Mouse (Mus musculus): ENCODE data around the gene Tmem265. TPM values are rescaled to one million over a fixed set of nuclear protein-coding genes. Genes with fewer than 3 reads are reported as not detected.

Gene Tmem265
- polyA plus RNA-seq (2012; rRNA removed), result 0.14 TPM in 1 of 2 replicates, not detected in the other

DNA sequence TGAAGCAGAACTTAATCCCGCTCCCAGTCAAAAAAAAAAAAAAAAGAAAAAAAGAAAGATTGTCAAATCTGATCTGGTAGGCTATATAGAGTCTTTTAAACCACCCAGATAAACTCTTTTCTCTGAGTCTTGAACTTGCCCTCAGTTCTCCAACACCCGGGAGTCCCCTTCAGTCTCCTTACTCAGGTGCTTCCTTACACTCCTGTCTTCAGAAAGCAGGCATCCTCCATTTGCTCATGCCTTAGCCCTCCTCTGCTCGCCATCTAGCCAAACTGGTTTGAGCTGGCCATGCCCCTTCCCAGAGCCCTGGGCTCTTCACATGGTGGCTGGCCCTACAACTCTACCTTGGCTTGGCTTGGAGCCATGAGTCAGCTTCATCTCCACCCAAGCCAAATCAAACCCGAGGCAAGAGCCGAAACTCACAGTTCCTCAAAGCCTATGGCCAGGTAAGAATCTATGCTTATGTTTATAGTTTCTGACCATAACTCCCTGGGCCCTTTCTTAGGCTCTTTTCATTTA lies at the start of gene Tmem265:
Gene Tmem265 (plus strand): TSS at position 51 of the 519 bp plus-strand sequence.

DNA sequence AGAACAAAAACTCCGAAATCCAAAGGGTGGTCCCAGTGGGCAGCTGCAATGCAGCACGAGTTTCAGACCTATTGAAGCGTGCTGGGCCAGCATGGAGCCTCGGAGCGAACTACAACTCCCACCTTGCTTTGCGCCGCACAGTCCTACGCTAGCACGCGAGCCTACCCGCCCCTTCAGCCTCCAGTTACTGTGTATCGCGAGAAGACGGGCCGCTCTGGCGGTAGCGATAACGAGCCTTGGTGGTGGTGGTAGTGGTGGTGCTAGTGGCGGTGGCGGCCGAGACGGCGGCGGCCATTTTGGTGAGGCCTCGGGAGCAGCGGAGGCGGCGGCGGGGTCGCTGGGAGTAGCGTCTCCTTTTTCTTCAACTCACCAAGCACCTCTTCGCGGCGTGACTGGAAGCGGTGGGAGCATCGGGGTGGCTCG lies 49.4 kb upstream of the Tmem265 start, which contains the start of gene Srcap:
Gene Srcap (plus strand): TSS at position 176 of the 423 bp plus-strand sequence.

DNA sequence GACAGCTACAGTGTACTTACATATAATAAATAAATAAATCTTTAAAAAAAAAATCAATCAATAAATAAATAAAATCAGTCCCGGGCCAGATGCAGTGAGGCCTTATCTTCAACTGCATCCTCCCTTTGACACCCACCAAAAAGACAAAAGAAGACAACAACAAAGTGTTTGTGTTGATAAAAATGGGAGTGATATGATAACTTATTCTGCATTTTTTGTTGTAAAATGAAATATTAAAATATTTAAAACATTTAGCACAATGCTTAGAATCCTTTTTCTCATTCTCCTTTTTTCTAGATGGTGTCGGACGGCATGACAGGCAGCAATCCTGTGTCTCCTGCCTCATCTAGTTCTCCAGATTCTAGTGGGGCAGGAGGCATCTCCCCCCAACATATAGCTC lies 41.9 kb upstream of the Tmem265 start, which contains the start of gene Gm42715:
Gene Gm42715 (plus strand): TSS at position 301 of the 400 bp plus-strand sequence.

DNA sequence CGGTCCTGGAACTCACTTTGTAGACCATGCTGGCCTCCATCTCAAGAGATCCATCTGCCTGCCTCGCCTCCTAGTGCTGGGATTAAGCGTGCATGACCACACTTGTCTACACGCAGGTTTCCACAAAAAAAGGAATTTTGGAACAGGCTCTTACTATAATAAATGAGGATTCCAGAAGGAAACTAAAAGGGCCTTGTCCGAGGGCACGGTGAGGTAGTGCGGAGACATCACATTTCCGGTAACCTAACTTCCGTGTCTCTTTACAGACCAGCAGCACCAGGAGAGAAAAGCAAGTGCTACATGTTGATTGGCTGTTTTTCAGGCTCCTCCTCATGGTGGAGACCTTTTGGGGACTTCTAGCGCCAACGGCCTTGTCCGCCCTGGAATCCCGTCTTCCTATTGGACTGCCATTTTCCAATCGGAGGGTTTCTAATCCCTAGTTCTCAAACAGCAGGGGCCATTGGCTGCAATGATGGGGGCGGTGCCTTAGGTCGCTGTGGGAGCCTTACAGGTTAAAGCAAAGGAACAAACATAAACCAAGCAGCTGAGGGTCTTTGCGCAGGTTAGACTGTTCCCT lies 11.8 kb downstream of the Tmem265 start, which contains the start of gene Phkg2:
Gene Phkg2 (plus strand): TSS at position 446 of the 577 bp plus-strand sequence.

DNA sequence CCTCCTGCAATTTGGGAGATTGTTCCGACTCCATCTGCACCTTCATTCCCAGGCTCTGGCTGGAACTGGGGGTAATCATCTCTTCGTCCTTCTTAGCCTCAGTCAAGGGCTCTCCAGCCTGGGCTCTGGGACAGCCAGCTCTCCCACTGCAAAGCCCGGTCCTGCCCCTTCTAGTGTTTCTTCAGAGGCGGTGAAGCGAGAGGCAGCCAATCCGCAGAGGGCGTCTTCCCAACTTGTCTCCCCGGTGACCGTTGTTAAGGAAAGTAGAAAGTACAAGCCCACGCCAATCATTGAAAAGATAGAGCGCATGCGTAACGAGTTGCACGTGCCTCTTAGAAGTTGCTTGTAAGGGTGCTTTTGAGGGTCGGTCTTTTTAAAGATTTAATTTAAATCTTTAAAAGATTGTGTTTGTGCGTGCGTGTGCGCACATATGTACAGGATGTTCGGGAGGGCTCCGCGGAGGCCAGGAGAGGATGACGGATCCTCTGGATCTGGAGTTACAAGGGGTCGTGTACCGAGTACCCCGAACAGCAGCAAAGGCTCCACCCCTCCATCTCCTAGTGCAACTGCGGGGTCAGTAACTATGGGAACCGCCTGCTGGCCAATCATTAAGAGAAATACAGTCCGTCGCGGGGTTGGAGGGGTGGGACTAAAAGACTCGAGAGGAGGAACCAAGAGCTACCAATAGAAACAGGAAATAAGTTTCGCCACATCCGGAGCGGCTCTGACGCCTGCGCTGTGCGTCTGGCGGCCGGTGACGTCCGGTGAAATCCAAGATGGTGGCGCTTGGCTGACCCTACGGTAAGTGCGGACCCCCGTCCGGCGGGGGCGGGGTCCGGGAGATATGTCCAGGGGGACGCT lies 27.1 kb downstream of the Tmem265 start, which contains the start of the genes Ccdc189 and Rnf40:
Gene Ccdc189 (minus strand): TSS at position 585 of the 861 bp plus-strand sequence.
Gene Rnf40 (plus strand): TSS at position 757 of the 861 bp plus-strand sequence.

DNA sequence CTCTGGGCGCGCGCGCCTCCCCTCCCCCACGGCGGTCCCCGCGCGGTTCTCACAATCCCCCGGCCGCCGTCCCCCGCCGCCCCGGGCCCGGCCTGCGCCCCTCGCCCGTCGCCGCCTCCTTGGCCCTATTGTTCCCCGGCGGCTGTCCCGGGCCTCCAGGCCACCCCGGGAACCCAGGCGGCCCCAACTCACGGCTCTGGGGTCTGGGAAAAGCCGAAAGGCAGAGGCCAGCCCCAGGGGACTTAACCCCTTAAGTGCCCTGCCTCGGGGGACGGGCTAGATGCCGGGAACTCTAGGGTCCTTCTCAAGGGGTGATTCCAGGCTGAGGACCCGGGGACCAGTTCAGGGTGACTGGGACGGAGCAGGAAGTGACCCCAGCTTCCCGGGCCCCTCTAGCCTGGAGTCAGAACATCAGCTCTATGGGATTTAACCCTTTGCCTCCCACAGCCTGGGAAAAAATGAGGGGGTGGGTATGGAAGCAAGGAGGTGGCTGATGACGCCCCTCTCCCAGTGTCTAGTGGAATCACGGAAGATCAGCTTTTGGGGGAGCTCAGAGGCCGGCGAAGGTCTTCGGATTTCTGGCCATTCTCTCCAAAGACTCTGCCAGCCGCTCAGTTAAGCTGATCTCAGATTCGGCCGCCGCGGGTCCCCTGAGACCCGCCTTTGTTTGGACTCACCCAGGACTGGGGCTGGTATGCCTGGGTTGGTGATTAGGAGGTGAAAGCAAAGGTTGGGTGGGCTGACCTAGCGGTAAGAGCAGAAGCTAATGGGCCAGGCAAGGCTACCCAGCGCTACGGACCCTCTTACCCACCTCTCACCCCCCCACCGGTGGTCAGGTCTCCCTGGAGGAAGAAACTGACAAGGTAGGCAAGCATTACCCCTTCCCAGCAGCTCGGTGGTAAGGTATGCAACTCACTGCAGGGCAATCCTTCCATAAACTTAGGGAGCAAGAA lies 54.0 kb downstream of the Tmem265 start, which contains the start of gene Zfp629:
Gene Zfp629 (minus strand): TSS at position 907 of the 953 bp plus-strand sequence.

Other genes with a start within 250 kb of the Tmem265 start
- 33.5 and 37.3 TPM in 2 replicates for gene Zfp768, start 215.8 kb upstream of the Tmem265 start, polyA plus RNA-seq (2012; rRNA removed)
- 7.2 and 7.9 TPM in 2 replicates for gene Zfp747, start 185.3 kb upstream of the Tmem265 start, polyA plus RNA-seq (2012; rRNA removed)
- gene 9130019O22Rik, start 174.2 kb upstream of the Tmem265 start, polyA plus RNA-seq (2012; rRNA removed), result 2.7 and 3.5 TPM in 2 replicates
- 5.4 and 7.4 TPM in 2 replicates for gene E430018J23Rik, start 167.8 kb upstream of the Tmem265 start, polyA plus RNA-seq (2012; rRNA removed)
- 4.3 and 5.6 TPM in 2 replicates for gene Zfp764, start 154.6 kb upstream of the Tmem265 start, polyA plus RNA-seq (2012; rRNA removed)
- gene Zfp688, start 139.3 kb upstream of the Tmem265 start, polyA plus RNA-seq (2012; rRNA removed), result 18.0 and 18.7 TPM in 2 replicates
- gene Zfp689, start 112.2 kb upstream of the Tmem265 start, polyA plus RNA-seq (2012; rRNA removed), result 10.8 and 12.9 TPM in 2 replicates
- gene Prr14, start 101.8 kb upstream of the Tmem265 start, polyA plus RNA-seq (2012; rRNA removed), result 68.6 and 71.9 TPM in 2 replicates
- 31.3 and 33.7 TPM in 2 replicates for gene Fbrs, start 82.2 kb upstream of the Tmem265 start, polyA plus RNA-seq (2012; rRNA removed)
- gene Srcap, start 49.4 kb upstream of the Tmem265 start, polyA plus RNA-seq (2012; rRNA removed), result 27.1 and 30.8 TPM in 2 replicates
- gene Gm42715, start 41.8 kb upstream of the Tmem265 start, polyA plus RNA-seq (2012; rRNA removed), result 28.0 and 80.1 TPM in 2 replicates
- gene Phkg2, start 11.9 kb downstream of the Tmem265 start, polyA plus RNA-seq (2012; rRNA removed), result 79.1 and 101 TPM in 2 replicates
- gene Ccdc189, start 27.2 kb downstream of the Tmem265 start, polyA plus RNA-seq (2012; rRNA removed), result 13.9 and 14.3 TPM in 2 replicates
- 53.8 and 65.4 TPM in 2 replicates for gene Rnf40, start 27.4 kb downstream of the Tmem265 start, polyA plus RNA-seq (2012; rRNA removed)
- gene Zfp629, start 54.4 kb downstream of the Tmem265 start, polyA plus RNA-seq (2012; rRNA removed), result 37.7 and 70.8 TPM in 2 replicates
- gene Bcl7c, start 147.5 kb downstream of the Tmem265 start, polyA plus RNA-seq (2012; rRNA removed), result 60.0 and 95.8 TPM in 2 replicates
- 11.5 and 13.9 TPM in 2 replicates for gene Ctf1, start 151.3 kb downstream of the Tmem265 start, polyA plus RNA-seq (2012; rRNA removed)
- not detected in 2 replicates for gene Ctf2, start 170.8 kb downstream of the Tmem265 start, polyA plus RNA-seq (2012; rRNA removed)
- gene Fbxl19, start 183.2 kb downstream of the Tmem265 start, polyA plus RNA-seq (2012; rRNA removed), result 84.5 and 155 TPM in 2 replicates
- 6.3 and 10.3 TPM in 2 replicates for gene Orai3, start 208.4 kb downstream of the Tmem265 start, polyA plus RNA-seq (2012; rRNA removed)
- gene Setd1a, start 215.3 kb downstream of the Tmem265 start, polyA plus RNA-seq (2012; rRNA removed), result 26.7 and 29.9 TPM in 2 replicates
- 0.63 and 11.8 TPM in 2 replicates for gene Gm49388, start 224.2 kb downstream of the Tmem265 start, polyA plus RNA-seq (2012; rRNA removed)
- 8.7 and 16.1 TPM in 2 replicates for gene Hsd3b7, start 239.2 kb downstream of the Tmem265 start, polyA plus RNA-seq (2012; rRNA removed)

Data from central nervous system, embryonic 11.5 days (tissue).